Mouse (Mus musculus) urinary bladder, postnatal 36 days (tissue): Measurements from ENCODE around the gene Sarnp.
"Not testable (repeated sequence)": the region's sequence is repeated elsewhere in the genome, so short reads cannot be mapped to it uniquely, and the experiment has no call there.

ENCODE experiments used
- DNase-seq, 2 experiments: peaks; one replicate each; pipeline ENCODE4 v3.0.0; 2022; ENCODE audit warnings: low spot score in 2 of 2, mixed read lengths in 1 of 2

The Sarnp gene

DNA sequence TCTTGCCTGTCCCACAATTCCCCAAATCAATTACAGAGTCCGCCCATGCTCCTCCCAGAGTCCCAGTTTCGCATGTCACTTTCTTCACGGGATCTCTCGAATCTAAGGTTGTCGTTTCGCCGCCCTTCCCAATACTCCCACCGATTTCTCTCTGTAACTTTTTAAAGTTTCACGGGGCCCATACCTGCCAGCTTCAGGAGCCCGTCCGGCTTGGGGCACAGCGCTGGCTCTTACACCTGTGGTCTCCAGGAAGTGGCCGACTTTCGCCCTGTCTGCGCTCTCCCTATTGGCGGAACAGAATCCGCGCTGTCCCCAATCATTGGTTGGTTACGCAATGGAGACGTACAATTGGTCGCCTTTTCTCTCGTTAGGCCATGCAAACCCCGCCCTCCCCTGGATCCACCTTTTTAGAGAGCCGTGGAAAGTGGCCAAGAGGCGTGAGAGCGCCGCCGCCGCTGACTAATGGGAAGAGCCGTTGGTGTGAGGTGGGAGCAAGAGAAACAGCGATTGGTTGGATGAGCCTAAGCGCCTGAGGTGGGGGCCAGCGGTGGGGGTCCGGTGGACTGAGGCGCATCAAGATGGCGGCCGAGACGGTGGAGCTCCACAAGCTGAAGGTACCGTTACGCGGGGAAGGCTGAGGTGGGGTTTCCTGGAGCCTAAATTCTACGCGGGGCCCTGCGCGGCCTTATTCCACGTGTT lies 4.4 kb downstream of the Sarnp start, which contains the start of gene Ormdl2:
TSS of gene Ormdl2 (minus strand) at position 288 of the 699 bp plus-strand sequence.
- peak; percentile 99 for DNase-seq

DNA sequence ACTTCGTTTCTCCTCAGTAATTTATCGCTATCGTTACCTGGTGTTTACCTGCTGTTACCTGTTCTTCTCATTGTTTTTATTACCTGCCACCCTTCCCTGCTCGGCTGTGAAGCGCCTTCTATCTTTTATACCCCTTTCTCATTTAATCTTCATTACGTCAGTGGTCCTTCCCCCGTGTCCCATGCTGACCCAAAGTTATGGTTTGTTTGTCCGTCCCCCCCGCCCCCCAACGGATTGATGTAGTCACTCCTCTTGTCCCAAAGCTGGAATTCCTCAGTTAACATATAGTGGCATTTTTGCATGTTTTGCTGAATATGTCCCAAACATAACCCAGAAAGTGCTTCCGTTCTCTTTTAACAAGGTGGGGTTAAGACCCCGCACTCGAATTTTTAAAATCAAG lies 5.0 kb downstream of the Sarnp start:
- no peak for DNase-seq

GRCm38 (mm10) chr10:128823087-128823486 lies 6.0 kb downstream of the Sarnp start:
- DNase-seq = not testable (repeated sequence)

GRCm38 (mm10) chr10:128823821-128824220 lies 6.7 kb downstream of the Sarnp start:
- no peak for DNase-seq

DNA sequence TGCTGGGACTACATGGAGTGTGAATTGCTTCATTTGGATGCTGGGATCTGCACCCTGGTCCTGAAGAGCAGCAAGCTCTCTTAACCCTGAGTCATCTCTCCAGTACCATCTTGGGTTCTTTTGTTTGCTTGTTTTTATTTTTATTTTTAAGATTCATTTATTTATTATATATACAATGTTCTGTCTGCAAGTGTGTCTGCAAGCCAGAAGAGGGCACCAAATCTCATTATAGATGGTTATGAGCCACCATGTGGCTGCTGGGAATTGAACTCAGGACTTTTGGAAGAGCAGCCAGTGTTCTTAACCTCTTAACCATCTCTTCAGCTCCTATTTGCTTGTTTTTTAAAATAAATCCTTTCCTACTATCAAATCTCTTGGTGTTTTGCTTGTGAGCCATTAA lies 20.3 kb downstream of the Sarnp start:
- no peak for DNase-seq

- no peak for DNase-seq
Measured at GRCm38 (mm10) chr10:128839434-128839833, 22.3 kb downstream of the Sarnp start.

DNA sequence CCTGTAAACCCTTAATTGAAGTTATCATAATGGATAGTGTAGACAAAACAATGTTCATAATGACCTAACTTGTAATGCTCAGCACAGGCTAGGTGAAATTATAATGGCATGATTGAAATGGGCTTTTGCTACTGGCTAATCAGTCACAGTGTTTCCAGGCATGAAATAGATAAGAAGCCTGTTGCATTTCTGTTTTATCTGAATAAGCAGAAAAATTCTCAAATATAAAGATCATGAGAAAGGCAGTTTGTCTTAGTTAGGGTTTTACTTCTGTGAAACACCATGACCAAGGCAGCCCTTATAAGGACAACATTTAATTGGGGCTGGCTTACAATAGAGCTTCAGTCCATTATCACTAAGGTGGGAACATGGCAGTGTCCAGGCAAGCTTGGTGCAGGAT lies 23.5 kb downstream of the Sarnp start:
- no peak for DNase-seq

DNA sequence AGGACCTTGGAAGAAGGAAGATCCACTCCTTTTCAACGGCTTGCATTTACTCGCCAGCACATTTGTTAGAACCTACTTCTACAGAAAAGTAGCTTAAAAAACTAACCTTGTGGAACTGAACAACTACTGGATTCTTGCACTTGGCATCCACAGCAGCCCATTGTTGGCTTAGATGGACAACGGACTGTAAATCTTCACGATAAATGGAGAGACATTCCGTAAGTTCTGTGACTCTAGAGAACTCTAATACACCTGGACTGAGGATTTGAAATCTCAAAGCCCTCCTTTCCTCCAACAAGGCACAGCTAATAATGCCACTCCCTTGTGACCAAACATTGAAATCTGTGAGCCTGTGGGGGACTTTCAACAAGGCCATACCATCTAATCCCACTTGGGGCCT lies 26.1 kb downstream of the Sarnp start:
- no peak for DNase-seq

DNA sequence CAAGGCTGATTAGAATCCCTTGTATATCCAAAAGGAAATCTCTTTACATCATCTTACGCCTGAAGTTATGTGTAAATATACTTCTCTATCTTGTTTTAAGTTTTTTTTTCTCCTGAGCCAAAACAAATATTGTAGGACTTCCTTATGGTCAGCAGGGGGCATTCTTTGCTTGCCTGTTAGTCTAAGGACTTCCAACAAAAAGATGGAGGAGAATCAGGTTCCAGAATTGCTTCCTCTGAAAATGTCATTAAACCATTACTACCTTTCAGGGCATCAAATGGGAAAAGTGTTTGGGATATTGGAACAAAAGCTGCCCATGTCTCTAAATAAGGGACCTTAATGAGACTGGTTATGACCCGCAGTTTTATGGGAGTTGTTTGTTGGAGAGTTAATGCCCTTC lies 28.4 kb downstream of the Sarnp start:
- DNase-seq = no peak

GRCm38 (mm10) chr10:128846664-128847063 lies 29.5 kb downstream of the Sarnp start:
- DNase-seq = no peak

DNA sequence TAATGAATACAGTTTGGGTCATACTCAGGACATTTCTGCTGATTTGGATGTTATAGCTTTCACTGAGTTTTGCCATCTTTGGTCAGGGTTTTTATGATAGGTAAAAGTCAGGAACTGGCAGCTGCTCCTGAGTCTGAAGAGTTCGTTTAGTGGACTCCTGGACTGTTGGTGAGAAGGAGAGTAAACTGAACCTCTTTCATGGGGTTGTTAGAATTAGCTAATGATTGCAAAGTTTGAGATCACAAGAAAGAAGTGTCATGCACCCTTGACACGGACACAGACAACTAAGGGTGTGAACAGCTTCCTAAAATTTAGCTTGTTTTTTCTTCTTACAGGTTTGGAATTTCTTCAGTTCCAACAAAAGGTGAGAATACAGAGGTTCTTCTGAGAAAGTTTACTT lies 31.3 kb downstream of the Sarnp start:
- no peak for DNase-seq

DNA sequence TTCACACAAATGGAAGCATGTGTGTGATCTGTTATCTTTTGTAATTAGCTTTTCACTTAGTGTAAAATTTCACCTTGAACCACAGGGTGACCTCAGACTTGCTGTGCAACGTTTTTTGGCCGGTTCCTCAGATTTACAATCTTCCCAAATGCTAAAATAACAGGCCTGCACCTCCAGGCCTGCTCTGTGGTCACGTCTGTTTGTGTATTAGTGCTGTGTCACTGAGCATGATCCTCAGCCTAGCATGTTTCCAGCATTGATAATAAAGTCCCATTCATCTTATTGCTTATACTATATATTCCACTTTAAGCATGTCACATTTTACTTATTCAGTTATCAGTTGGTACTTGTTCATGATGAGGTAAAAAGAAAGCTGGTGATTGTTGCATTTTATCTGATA lies 33.2 kb downstream of the Sarnp start:
- DNase-seq = no peak

DNA sequence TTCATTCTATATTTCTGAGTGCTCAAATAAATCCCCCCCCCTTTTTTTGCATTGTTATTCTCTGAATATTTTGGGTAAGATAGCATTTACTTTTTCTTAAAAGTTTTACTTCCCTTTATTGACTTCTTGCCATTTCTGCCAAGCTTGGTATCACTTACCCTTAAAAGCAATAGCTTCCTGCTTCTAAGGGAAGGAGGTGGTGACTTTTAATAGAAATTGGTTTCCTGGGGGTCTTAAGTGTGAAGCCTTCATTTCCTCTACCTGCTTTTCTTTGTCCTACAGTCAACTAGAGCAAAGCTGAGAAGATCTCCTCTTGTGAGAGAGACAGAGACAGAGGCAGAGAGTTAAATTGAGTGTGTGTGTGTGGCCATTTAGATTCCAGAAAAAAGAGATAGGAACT lies 44.0 kb downstream of the Sarnp start:
- no peak for DNase-seq

GRCm38 (mm10) chr10:128866042-128866441 lies 48.9 kb downstream of the Sarnp start:
- DNase-seq = no peak

DNA sequence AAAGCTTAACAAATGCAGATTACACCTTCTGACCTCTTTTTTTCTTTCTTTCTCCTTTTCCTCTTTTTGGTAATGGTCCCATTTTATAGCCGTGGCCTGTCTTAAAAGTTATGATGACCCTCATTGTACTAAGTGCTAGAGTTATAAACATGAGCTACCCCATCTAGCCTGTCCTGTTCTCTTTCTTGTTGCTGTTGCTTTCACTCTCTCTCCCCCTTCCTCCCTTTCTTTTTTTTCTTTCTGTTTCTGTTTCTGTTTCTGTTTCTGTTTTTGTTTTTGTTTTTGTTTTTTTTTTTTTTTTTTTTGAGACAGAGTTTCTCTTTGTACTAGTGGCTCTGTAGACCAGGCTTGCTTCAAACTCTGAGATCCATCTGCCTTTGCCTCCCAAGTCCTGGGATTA lies 49.4 kb downstream of the Sarnp start:
- DNase-seq = no peak

DNA sequence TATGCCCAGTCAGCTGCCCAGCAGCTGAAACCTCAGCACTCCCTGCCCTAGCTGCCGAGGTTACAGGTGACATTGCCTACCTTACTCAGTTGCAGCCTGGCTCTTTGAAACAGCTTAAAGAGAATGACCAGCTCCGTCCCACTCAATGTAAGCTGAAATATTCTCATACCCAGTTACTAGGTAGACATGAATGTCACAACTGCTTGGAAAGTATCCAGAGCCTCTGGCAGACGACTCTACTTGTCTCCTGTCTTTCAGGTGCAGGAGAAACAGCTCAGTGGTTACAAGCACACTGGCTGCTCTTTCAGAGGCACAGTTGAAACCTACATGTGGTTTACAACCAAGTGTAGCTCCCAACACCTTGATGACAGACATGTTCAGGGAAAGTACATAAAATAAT lies 53.2 kb downstream of the Sarnp start:
- no peak for DNase-seq

DNA sequence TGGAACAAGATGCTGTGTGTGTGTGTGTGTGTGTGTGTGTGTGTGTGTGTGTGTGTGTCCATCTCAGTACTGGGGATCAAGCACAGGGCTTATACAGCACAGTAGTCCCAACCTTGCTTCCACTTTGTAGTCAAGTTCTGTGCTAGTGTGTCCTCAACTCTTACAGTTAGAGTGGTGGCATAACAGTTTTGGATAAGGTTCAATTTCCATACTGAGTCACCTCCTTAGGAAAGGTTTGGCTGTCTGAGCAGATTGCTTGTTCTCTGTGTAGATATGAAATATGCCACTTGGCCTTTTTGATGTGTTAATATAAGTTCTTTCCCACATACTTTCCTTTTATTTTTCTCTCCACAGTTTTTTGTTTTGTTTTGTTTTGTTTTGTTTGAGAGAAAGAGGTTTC lies 61.2 kb downstream of the Sarnp start:
- DNase-seq = no peak

DNA sequence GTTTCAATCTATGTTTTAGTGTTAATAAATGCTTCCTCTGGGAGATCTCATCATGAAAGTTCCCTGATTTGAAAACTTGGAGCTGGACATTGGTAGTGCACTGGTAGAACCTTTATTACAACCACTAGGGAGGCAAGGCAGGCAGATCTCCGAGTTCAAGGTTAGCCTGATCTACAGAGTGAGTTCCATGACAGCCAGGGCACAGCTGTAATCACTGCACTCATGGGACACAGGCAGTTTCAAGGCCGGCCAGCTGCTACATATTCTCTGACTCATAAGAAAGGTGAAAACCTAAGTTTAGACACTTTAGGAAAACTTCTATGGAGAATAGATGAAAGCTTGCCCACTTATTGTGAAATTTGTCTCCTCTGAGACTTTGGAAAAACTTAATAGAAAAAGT lies 61.7 kb downstream of the Sarnp start:
- DNase-seq = no peak

DNA sequence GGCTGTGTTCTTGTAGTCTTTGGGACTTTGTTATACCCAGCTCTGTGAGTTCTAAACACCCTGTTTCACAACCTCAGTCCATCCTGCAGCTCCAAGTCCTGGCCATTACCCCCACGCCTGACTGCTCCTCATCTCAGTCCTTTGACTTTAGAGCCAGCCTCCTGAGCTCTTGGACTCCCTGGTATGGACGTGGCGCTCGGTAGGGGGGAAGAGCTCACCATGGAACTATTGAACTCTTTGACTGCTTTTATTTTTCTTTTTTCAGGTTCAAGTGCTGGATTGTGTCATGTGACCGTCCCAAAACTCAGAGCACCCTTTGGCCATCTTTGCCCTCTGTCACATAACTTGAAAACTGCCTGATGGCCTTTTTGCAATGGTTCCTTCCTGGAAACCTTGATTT lies 64.9 kb downstream of the Sarnp start:
- DNase-seq = no peak

DNA sequence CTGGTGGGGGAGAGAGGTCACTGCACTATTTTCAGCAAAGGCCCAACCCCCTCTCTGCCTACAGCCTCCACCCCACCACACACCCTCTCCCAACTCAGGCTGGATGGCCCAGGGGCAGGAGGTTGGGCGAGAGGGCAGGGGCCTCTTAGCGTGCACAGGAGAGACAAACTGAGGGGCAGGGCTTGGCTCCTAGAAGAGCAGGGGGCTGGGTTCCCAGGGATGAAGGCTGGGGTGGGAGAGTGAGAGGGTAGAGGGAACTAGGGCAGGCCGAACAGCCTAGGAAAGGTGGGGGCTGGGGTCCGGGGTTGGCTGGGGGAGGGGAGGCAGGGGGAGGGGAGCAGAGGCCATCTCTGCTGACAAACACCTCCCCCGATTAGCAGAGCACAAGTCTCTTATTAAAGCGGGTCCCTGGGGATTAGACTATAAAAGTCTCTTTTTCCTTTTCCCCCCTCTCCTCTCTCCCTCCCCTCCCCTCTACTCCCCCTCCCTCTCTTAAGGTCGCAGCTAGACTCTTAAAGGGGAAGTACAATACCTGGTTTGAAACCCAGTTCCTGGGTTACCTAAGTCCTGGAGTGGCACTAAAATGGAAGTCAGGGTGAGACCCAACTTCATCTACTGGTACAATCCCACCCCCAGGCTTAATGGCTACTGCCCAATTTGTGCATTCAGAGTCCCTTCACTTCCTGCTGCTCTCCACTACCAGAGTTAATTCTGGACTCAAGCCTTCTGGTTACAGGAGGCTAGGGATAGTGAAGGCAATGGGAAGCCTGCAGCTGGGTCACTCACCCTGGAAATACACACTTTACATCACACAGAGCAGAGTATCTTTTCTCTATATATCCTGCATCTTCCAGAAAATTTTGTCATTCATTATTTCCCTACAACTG lies 72.1 kb downstream of the Sarnp start:
- DNase-seq = no peak

DNA sequence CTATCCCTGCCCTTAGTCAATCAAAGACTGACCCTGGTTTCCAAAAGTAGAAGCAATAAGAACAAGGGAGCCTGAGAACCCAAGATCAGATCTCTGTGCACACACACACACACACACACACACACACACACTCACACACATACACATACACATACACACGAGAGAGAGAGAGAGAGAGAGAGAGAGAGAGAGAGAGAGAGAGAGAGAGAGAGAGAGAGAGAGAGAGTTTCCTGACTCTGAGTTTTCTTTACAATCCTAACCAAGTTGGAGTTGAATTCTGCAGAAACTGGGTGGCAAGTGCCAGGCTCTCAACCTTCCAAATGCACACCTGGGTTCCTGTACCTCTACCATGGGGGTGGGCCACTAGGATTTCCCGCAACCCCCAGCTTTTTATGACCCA lies 72.7 kb downstream of the Sarnp start:
- DNase-seq = no peak

- no peak for DNase-seq
Measured at GRCm38 (mm10) chr10:128890383-128891295, 73.5 kb downstream of the Sarnp start.
